Mouse (Mus musculus) lung, adult 2 months (tissue): ENCODE results near the gene Gm3625.

Source experiments
- CTCF ChIP-seq: fragments of 200-500 bp; IDR thresholded peaks from 2 replicates; pipeline ENCODE4 v1.5.1; 2011; ENCODE audit warnings: mild to moderate bottlenecking, low read length, control low read depth; ENCODE audit not compliant: insufficient read depth
- POLR2A ChIP-seq: fragments of 200-500 bp; IDR thresholded peaks from 2 replicates; pipeline ENCODE4 v1.6.1; 2011; ENCODE audit warnings: low read depth, mild to moderate bottlenecking, control low read depth, low read length, borderline replicate concordance; ENCODE audit errors: extremely low read depth

- no peak for TF ChIP-seq POLR2A
- no peak for TF ChIP-seq CTCF
Observed at GRCm38 (mm10) chr12:4558475-4559279, 34.0 kb downstream of the Gm3625 start.
